14 mouse cellular contexts compared by ENCODE assay signal in the genomic region with DNA sequence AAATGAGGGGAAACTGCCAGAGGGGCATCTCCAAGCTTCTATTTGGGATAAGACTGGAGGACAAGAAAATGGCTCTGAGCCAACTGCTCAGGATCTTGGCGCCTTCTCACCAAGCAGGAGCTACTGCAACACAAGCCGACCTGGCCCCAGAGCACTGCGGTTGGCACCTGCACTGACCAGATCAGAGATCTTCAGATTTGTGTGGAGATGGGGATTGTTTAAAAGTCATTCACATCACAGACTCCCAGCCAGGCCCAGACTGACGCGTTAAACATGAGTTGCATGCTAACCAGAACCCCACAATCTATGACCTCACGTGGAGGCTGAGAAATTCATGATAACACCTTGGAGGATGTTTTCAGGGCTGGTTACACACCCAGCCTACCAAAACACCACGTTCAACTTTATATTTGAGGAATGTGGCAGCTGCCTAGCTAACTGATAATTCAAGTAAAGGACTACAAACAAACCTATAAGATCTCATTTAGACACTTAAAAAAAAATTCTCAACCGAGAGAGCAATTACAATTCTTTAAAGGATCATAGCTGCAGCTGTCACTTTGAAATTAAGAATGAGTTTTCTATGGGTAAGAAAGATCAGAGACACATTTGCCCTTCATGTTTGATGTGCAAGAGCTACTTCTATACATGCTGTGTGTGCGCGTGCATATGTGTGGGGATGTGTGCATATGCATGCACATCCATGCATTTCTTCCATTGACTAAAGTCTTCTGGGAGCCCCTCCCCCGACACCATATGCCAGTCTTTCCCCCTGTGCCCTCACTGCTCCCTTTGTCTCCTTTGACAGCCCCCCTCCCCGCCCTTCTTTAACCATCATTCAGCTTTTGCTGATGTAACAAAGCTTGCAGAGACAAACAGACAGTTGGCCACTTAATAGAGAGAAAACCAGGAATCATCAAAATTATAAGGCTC.
DNase-seq lines count a peak whose midpoint lies in the region; ATAC-seq and TF ChIP-seq lines count a peak whose summit lies in the region.
"Had no signal": no experiment of that assay in that cellular context is flagged by ENCODE, and none has a peak within 500 bp of the region (broad histone marks: within the 10 kb centered on the region; RNA-seq: fewer than 3 reads in every experiment).

No protein-coding gene starts in this region.

- H3K27ac ChIP-seq in ES-E14 (ENCODE audit: insufficient read depth, low read depth, low read length, poor library complexity, severe bottlenecking), result peak overlapping the region; percentile 24; the same call in 1 of the 2 replicates
- no peak overlapping the region for H3K27ac ChIP-seq in forebrain, embryonic 15.5 days (replicated peaks)
- H3K27ac ChIP-seq in midbrain, embryonic 13.5 days, result peak overlapping the region; percentile 60
- H3K27ac ChIP-seq in intestine, postnatal 0 days (ENCODE audit: low read depth, low read length), result no peak overlapping the region
- H3K27ac ChIP-seq in liver, postnatal 0 days (ENCODE audit: low read depth), result no peak overlapping the region
- H3K27ac ChIP-seq: liver, embryonic 15.5 days had no signal

- no peaks in the 10 kb centered on the region for H3K27me3 ChIP-seq in forebrain, embryonic 15.5 days
- no peaks in the 10 kb centered on the region for H3K27me3 ChIP-seq in midbrain, embryonic 13.5 days
- H3K27me3 ChIP-seq in intestine, postnatal 0 days (replicated peaks; ENCODE audit: control insufficient read depth, insufficient read depth, low read length), result no peaks in the 10 kb centered on the region
- H3K27me3 ChIP-seq in liver, postnatal 0 days (ENCODE audit: insufficient read depth, low read length), result no peaks in the 10 kb centered on the region
- H3K27me3 ChIP-seq: liver, embryonic 15.5 days; megakaryocyte, embryonic 14.5 days had no signal

- H3K9ac ChIP-seq in ES-E14 (ENCODE audit: insufficient read depth, low read depth, low read length, poor library complexity, severe bottlenecking), result no peak overlapping the region
- no peak overlapping the region for H3K9ac ChIP-seq in forebrain, embryonic 15.5 days (replicated peaks)
- no peak overlapping the region for H3K9ac ChIP-seq in midbrain, embryonic 13.5 days (replicated peaks)
- H3K9ac ChIP-seq in intestine, postnatal 0 days (ENCODE audit: low read depth, low read length), result no peak overlapping the region
- H3K9ac ChIP-seq in liver, postnatal 0 days (replicated peaks), result no peak overlapping the region
- H3K9ac ChIP-seq: liver, embryonic 15.5 days had no signal

- no peaks in the 10 kb centered on the region for H3K9me3 ChIP-seq in ES-E14 (ENCODE audit: control insufficient read depth, insufficient read depth, low read depth, low read length)
- H3K9me3 ChIP-seq in forebrain, embryonic 15.5 days, result no peaks in the 10 kb centered on the region
- H3K9me3 ChIP-seq in midbrain, embryonic 13.5 days, result no peaks in the 10 kb centered on the region
- H3K9me3 ChIP-seq in intestine, postnatal 0 days (ENCODE audit: control insufficient read depth), result 0 out of 2 replicates have a peak, but pooled peaks cover 4% of the 10 kb centered on the region
- H3K9me3 ChIP-seq in liver, postnatal 0 days (ENCODE audit: low read length), result no peaks in the 10 kb centered on the region
- H3K9me3 ChIP-seq: liver, embryonic 15.5 days had no signal

- no peak for TF ChIP-seq CTCF in intestine, postnatal 0 days (IDR thresholded peaks at IDR 0.05; ENCODE audit: low read depth)
- no peak for TF ChIP-seq CTCF in liver, postnatal 0 days (IDR thresholded peaks at IDR 0.05; ENCODE audit: low read depth)

- 51% methylated on average over 12 of the region's 12 CpGs for whole genome bisulfite sequencing in forebrain, embryonic 15.5 days
- 33% methylated on average over 12 of the region's 12 CpGs for WGBS in midbrain, embryonic 13.5 days
- WGBS in intestine, postnatal 0 days, result 83% methylated on average over 12 of the region's 12 CpGs
- WGBS in liver, postnatal 0 days (ENCODE audit: insufficient replicate concordance), result 82% methylated on average over 12 of the region's 12 CpGs

- in situ Hi-C loops in ES-E14 (cut with MboI; ENCODE audit: low sequenced_read_pairs in 2 of 2, unreplicated experiment in 2 of 2), result no loop called here

- H3K4me3 ChIP-seq in ES-E14 (ENCODE audit: insufficient read depth in 1 of 2, low read depth in 1 of 2, low read length in 2 of 2, poor library complexity in 1 of 2, severe bottlenecking in 1 of 2), result no peak overlapping the region; a peak in 1 of 4 replicates
- H3K4me3 ChIP-seq in forebrain, embryonic 15.5 days, result no peak overlapping the region
- H3K4me3 ChIP-seq in midbrain, embryonic 13.5 days (replicated peaks), result no peak overlapping the region
- no peak overlapping the region for H3K4me3 ChIP-seq in intestine, postnatal 0 days (ENCODE audit: low read depth, low read length)
- no peak overlapping the region for H3K4me3 ChIP-seq in liver, postnatal 0 days (ENCODE audit: low read depth, low read length)
- H3K4me3 ChIP-seq: erythroblast, embryonic 14.5 days; liver, embryonic 15.5 days; megakaryocyte, embryonic 14.5 days had no signal

- no peak overlapping the region for H3K4me2 ChIP-seq in forebrain, embryonic 15.5 days (replicated peaks)
- H3K4me2 ChIP-seq in midbrain, embryonic 13.5 days (replicated peaks), result no peak overlapping the region
- no peak overlapping the region for H3K4me2 ChIP-seq in intestine, postnatal 0 days (replicated peaks; ENCODE audit: low read depth)
- H3K4me2 ChIP-seq in liver, postnatal 0 days (ENCODE audit: low read depth, low read length), result no peak overlapping the region
- H3K4me2 ChIP-seq: liver, embryonic 15.5 days had no signal

- peak; percentile 19 to 24 for DNase-seq in cerebellum, postnatal 36 days
- DNase-seq in ES-E14 (ENCODE audit: low read depth, low spot score), result no peak
- DNase-seq in adrenal gland, postnatal 14 days, result no peak
- DNase-seq in liver, postnatal 0 days, result no peak
- DNase-seq: adrenal gland, postnatal 25 days; gastrocnemius, postnatal 36 days; kidney, postnatal 36 days had no signal

- ATAC-seq in cerebellum, adult (ENCODE audit: insufficient number of reproducible peaks, low FRiP score, low TSS enrichment), result no peak
- peak; percentile 77 for ATAC-seq in forebrain, embryonic 15.5 days (replicated peaks)
- ATAC-seq in midbrain, embryonic 13.5 days, result peak; percentile 83
- ATAC-seq in intestine, postnatal 0 days, result no peak
- no peak for ATAC-seq in liver, postnatal 0 days

- H3K4me1 ChIP-seq in ES-E14 (ENCODE audit: control insufficient read depth in 2 of 2, insufficient read depth in 2 of 2, low read length in 2 of 2, poor library complexity in 1 of 2), result peaks cover 10 to 16% of the 10 kb centered on the region in 2 experiments; a peak in 3 of 4 replicates
- H3K4me1 ChIP-seq in forebrain, embryonic 15.5 days, result peaks cover 21% of the 10 kb centered on the region
- peaks cover 36% of the 10 kb centered on the region for H3K4me1 ChIP-seq in midbrain, embryonic 13.5 days (replicated peaks)
- H3K4me1 ChIP-seq in intestine, postnatal 0 days (replicated peaks; ENCODE audit: control insufficient read depth, insufficient read depth, low read length), result no peaks in the 10 kb centered on the region
- H3K4me1 ChIP-seq in liver, postnatal 0 days (ENCODE audit: insufficient read depth), result no peaks in the 10 kb centered on the region
- H3K4me1 ChIP-seq: liver, embryonic 15.5 days had no signal

- no peaks in the 10 kb centered on the region for H3K36me3 ChIP-seq in ES-E14 (ENCODE audit: control insufficient read depth, insufficient read depth, low read length, poor library complexity, severe bottlenecking)
- no peaks in the 10 kb centered on the region for H3K36me3 ChIP-seq in forebrain, embryonic 15.5 days
- no peaks in the 10 kb centered on the region for H3K36me3 ChIP-seq in midbrain, embryonic 13.5 days
- no peaks in the 10 kb centered on the region for H3K36me3 ChIP-seq in intestine, postnatal 0 days (ENCODE audit: control insufficient read depth, insufficient read depth)
- H3K36me3 ChIP-seq in liver, postnatal 0 days (replicated peaks; ENCODE audit: insufficient read depth, low read length), result no peaks in the 10 kb centered on the region
- H3K36me3 ChIP-seq: liver, embryonic 15.5 days had no signal

- TF ChIP-seq EP300 in liver, postnatal 0 days (IDR thresholded peaks at IDR 0.05; ENCODE audit: low read depth), result no peak

TF ChIP-seq in ES-E14, 5 proteins besides CTCF, POLR2A, EP300 and RAD21:
- TF ChIP-seq CHD2 (IDR thresholded peaks at IDR 0.05; ENCODE audit: low read depth, low read length) (no peak), ZC3H11A (IDR thresholded peaks at IDR 0.05; ENCODE audit: borderline replicate concordance, low read depth, low read length) (no peak), ZNF384 (IDR thresholded peaks at IDR 0.05; ENCODE audit: low read depth, low read length) (no peak), MAFK (IDR thresholded peaks at IDR 0.05; ENCODE audit: insufficient read depth, low read depth, low read length) (no peak), HCFC1 (IDR thresholded peaks at IDR 0.05; ENCODE audit: borderline replicate concordance, insufficient read depth, low read length) (no peak)

Comparison
In these comparisons a context has a peak if more than half of its experiments do, and no peak if none do; other contexts are left out.
1. DNase-seq: peak in cerebellum, postnatal 36 days (2 of 2); none in ES-E14 (single experiment), adrenal gland, postnatal 14 days (single experiment) and liver, postnatal 0 days (single experiment).
2. ATAC-seq: peak in forebrain, embryonic 15.5 days (single experiment) and midbrain, embryonic 13.5 days (single experiment); none in cerebellum, adult (single experiment), intestine, postnatal 0 days (single experiment) and liver, postnatal 0 days (single experiment).
3. H3K27ac ChIP-seq: peak in ES-E14 (single experiment) and midbrain, embryonic 13.5 days (single experiment); none in forebrain, embryonic 15.5 days (single experiment), intestine, postnatal 0 days (single experiment) and liver, postnatal 0 days (single experiment).